Mouse (Mus musculus): Measurements from ENCODE around the gene Smg6. TPM values are rescaled to one million over a fixed set of nuclear protein-coding genes. Genes with fewer than 3 reads are reported as not detected.

Gene Smg6
- polyA plus RNA-seq (2015; fragmentation: Nextera tagmentation; extraction: Ambion mirVana), result 21.9 and 22.4 TPM in 2 replicates

- H3K4me1 ChIP-seq, result peaks cover 24% of the 10 kb centered on the region
- peaks cover 18% of the 10 kb centered on the region for H3K36me3 ChIP-seq
- ATAC-seq (ENCODE audit: low FRiP score, low read depth), result peak; percentile 96
- peak within 1 kb of the TSS; percentile 72 for H3K4me2 ChIP-seq (replicated peaks)
- H3K27ac ChIP-seq, result peak within 1 kb of the TSS; percentile 96
- H3K4me3 ChIP-seq, result peak within 1 kb of the TSS; percentile 94
- H3K9ac ChIP-seq, result peak within 1 kb of the TSS; percentile 95
- WGBS, result under 1% methylated on average over 77 of the region's 88 CpGs
- H3K27me3 ChIP-seq, result no peaks in the 10 kb centered on the region
- no peaks in the 10 kb centered on the region for H3K9me3 ChIP-seq
Observed at GRCm38 (mm10) chr11:74925577-74926387, at the start of gene Smg6, which contains the start of gene Srr. Gene Smg6, plus strand, starts transcription at chr11:74925823. Gene Srr, minus strand, starts transcription at chr11:74925948.

- no peak overlapping the region for H3K4me3 ChIP-seq
- no peak overlapping the region for H3K27ac ChIP-seq
- H3K4me1 ChIP-seq, result peaks cover 25% of the 10 kb centered on the region
- H3K27me3 ChIP-seq, result no peaks in the 10 kb centered on the region
- peak overlapping the region; percentile 46 for H3K4me2 ChIP-seq (replicated peaks)
- WGBS, result 3% methylated on average over 9 of the region's 9 CpGs
- 0 out of 2 replicates have a peak overlapping the region, but pooled peaks have one; percentile 35 for H3K9ac ChIP-seq
- no peaks in the 10 kb centered on the region for H3K9me3 ChIP-seq
- H3K36me3 ChIP-seq, result no peaks in the 10 kb centered on the region
- peak; percentile 81 for ATAC-seq (ENCODE audit: low FRiP score, low read depth)
Observed at GRCm38 (mm10) chr11:74876801-74877200, 48.8 kb upstream of the Smg6 start.

- no peaks in the 10 kb centered on the region for H3K27me3 ChIP-seq
- ATAC-seq (ENCODE audit: low FRiP score, low read depth), result no peak
- H3K4me1 ChIP-seq, result peaks cover 8% of the 10 kb centered on the region
- no peaks in the 10 kb centered on the region for H3K9me3 ChIP-seq
- no peak overlapping the region for H3K4me3 ChIP-seq
- no peak overlapping the region for H3K27ac ChIP-seq
- WGBS, result 91% methylated on average over 9 of the region's 9 CpGs
- H3K36me3 ChIP-seq, result no peaks in the 10 kb centered on the region
- no peak overlapping the region for H3K9ac ChIP-seq
- H3K4me2 ChIP-seq (replicated peaks), result no peak overlapping the region
Observed at GRCm38 (mm10) chr11:74880999-74881398, 44.6 kb upstream of the Smg6 start.

- no peak for ATAC-seq (ENCODE audit: low FRiP score, low read depth)
- H3K9ac ChIP-seq, result peak overlapping the region; percentile 0; the same call in 1 of the 2 replicates
Observed at GRCm38 (mm10) chr11:74881979-74882378, 43.6 kb upstream of the Smg6 start.

GRCm38 (mm10) chr11:74883098-74883497, 42.5 kb upstream of the Smg6 start:
- ATAC-seq (ENCODE audit: low FRiP score, low read depth), result no peak
- H3K4me2 ChIP-seq (replicated peaks), result no peak overlapping the region
- H3K36me3 ChIP-seq, result no peaks in the 10 kb centered on the region
- no peaks in the 10 kb centered on the region for H3K9me3 ChIP-seq
- H3K4me3 ChIP-seq, result no peak overlapping the region
- WGBS, result 93% methylated on average over 10 of the region's 10 CpGs
- H3K27me3 ChIP-seq, result no peaks in the 10 kb centered on the region
- H3K9ac ChIP-seq, result no peak overlapping the region
- H3K27ac ChIP-seq, result no peak overlapping the region
- no peaks in the 10 kb centered on the region for H3K4me1 ChIP-seq

More at GRCm38 (mm10) chr11:74881979-74882378, 43.6 kb upstream of the Smg6 start:
- H3K27ac ChIP-seq, result no peak overlapping the region; the same call in 1 of the 2 replicates
- H3K27me3 ChIP-seq, result no peaks in the 10 kb centered on the region
- no peaks in the 10 kb centered on the region for H3K36me3 ChIP-seq
- no peaks in the 10 kb centered on the region for H3K9me3 ChIP-seq
- no peak overlapping the region for H3K4me3 ChIP-seq
- no peak overlapping the region for H3K4me2 ChIP-seq (replicated peaks)
- 74% methylated on average over 14 of the region's 14 CpGs for WGBS
- peaks cover 1% of the 10 kb centered on the region; the same call in 1 of the 2 replicates for H3K4me1 ChIP-seq

GRCm38 (mm10) chr11:74894619-74895018, 31.0 kb upstream of the Smg6 start:
- H3K27ac ChIP-seq, result no peak overlapping the region
- no peak overlapping the region for H3K4me3 ChIP-seq
- peaks cover 11% of the 10 kb centered on the region for H3K4me1 ChIP-seq
- no peaks in the 10 kb centered on the region for H3K9me3 ChIP-seq
- no peaks in the 10 kb centered on the region for H3K27me3 ChIP-seq
- H3K9ac ChIP-seq, result no peak overlapping the region
- WGBS, result 80% methylated on average over 4 of the region's 4 CpGs
- ATAC-seq (ENCODE audit: low FRiP score, low read depth), result no peak
- H3K4me2 ChIP-seq (replicated peaks), result no peak overlapping the region
- peaks cover 3% of the 10 kb centered on the region for H3K36me3 ChIP-seq

- Histone ChIP-seq H3K36me3 (peaks cover 19% of the 10 kb centered on the region), H3K27me3 (no peaks in the 10 kb centered on the region), H3K27ac (no peak overlapping the region), H3K4me3 (peak overlapping the region; percentile 91), H3K4me2 (replicated peaks) (peak overlapping the region; percentile 88), H3K9ac (peak overlapping the region; percentile 80), H3K9me3 (no peaks in the 10 kb centered on the region), H3K4me1 (peaks cover 19% of the 10 kb centered on the region)
- peak; percentile 22; the same call in 1 of the 2 replicates for ATAC-seq (ENCODE audit: low FRiP score, low read depth)
- under 1% methylated on average over 47 of the region's 55 CpGs for WGBS
Observed at GRCm38 (mm10) chr11:74895980-74896900, 29.4 kb upstream of the Smg6 start.

GRCm38 (mm10) chr11:74896901-74897677, 28.5 kb upstream of the Smg6 start, which contains the start of gene Sgsm2:
Gene Sgsm2, minus strand, starts transcription at chr11:74897060.
- Histone ChIP-seq H3K9me3 (no peaks in the 10 kb centered on the region), H3K27me3 (no peaks in the 10 kb centered on the region), H3K36me3 (peaks cover 28% of the 10 kb centered on the region), H3K4me2 (replicated peaks) (peak within 1 kb of the TSS; percentile 88), H3K9ac (peak within 1 kb of the TSS; percentile 80), H3K4me1 (peaks cover 19% of the 10 kb centered on the region), H3K27ac (peak within 1 kb of the TSS; percentile 75), H3K4me3 (peak within 1 kb of the TSS; percentile 91)
- under 1% methylated on average over 62 of the region's 74 CpGs for WGBS
- ATAC-seq (ENCODE audit: low FRiP score, low read depth), result peak; percentile 66

- under 1% methylated on average over 54 of the region's 54 CpGs for WGBS
- H3K4me1 ChIP-seq, result peaks cover 19% of the 10 kb centered on the region
- H3K9ac ChIP-seq, result peak within 1 kb of the TSS; percentile 80
- H3K27ac ChIP-seq, result peak within 1 kb of the TSS; percentile 75
- no peaks in the 10 kb centered on the region for H3K27me3 ChIP-seq
- peak; percentile 83 for ATAC-seq (ENCODE audit: low FRiP score, low read depth)
- H3K9me3 ChIP-seq, result no peaks in the 10 kb centered on the region
- peak within 1 kb of the TSS; percentile 91 for H3K4me3 ChIP-seq
- H3K4me2 ChIP-seq (replicated peaks), result peak within 1 kb of the TSS; percentile 88
- peaks cover 33% of the 10 kb centered on the region for H3K36me3 ChIP-seq
Observed at GRCm38 (mm10) chr11:74897678-74898516, 27.7 kb upstream of the Smg6 start, which contains the start of gene Tsr1. Gene Tsr1, plus strand, starts transcription at chr11:74898071.

GRCm38 (mm10) chr11:74898517-74898827, 27.2 kb upstream of the Smg6 start:
- Histone ChIP-seq H3K27me3 (no peaks in the 10 kb centered on the region), H3K36me3 (peaks cover 39% of the 10 kb centered on the region), H3K4me1 (peaks cover 19% of the 10 kb centered on the region), H3K9ac (peak overlapping the region; percentile 80), H3K4me3 (peak overlapping the region; percentile 91), H3K4me2 (replicated peaks) (peak overlapping the region; percentile 88), H3K27ac (peak overlapping the region; percentile 75), H3K9me3 (no peaks in the 10 kb centered on the region)
- no peak for ATAC-seq (ENCODE audit: low FRiP score, low read depth)
- WGBS, result under 1% methylated on average over 7 of the region's 7 CpGs
